Mouse (Mus musculus) cerebellum, adult 2 months (tissue): ENCODE data around the gene Ccdc163. TPM values are rescaled to one million over a fixed set of nuclear protein-coding genes. Genes with fewer than 3 reads are reported as not detected.
"Not testable (repeated sequence)": the region's sequence is repeated elsewhere in the genome, so short reads cannot be mapped to it uniquely, and the experiment has no call there.

ENCODE experiments used
- DNase-seq, 2 experiments: peaks; one replicate each; pipeline ENCODE4 v3.0.0; 2021
- H3K27ac ChIP-seq: fragments of 200-500 bp; 2 replicates; pipeline ENCODE4 v1.5.1; 2012; ENCODE audit warnings: low read length, control low read depth, inconsistent platforms; ENCODE audit not compliant: insufficient read depth
- H3K27me3 ChIP-seq: fragments of 200-500 bp; 2 replicates; pipeline ENCODE4 v1.6.1; 2012; ENCODE audit warnings: inconsistent platforms, mild to moderate bottlenecking, low read length, moderate library complexity; ENCODE audit not compliant: control insufficient read depth, insufficient read depth
- H3K4me1 ChIP-seq: fragments of 200-500 bp; 2 replicates; pipeline ENCODE4 v1.6.1; 2011; ENCODE audit warnings: low read length; ENCODE audit not compliant: control insufficient read depth, insufficient read depth
- H3K4me3 ChIP-seq: fragments of 200-500 bp; replicated peaks from 2 replicates; pipeline ENCODE3; 2011; ENCODE audit warnings: mild to moderate bottlenecking, low read depth, low read length, control low read depth; ENCODE audit not compliant: insufficient read depth
- CTCF ChIP-seq: fragments of 200-500 bp; IDR thresholded peaks from 2 replicates; pipeline ENCODE4 v1.5.1; 2011; ENCODE audit warnings: low read depth, mild to moderate bottlenecking, control low read depth, low read length, moderate library complexity, borderline replicate concordance; ENCODE audit not compliant: insufficient read depth
- POLR2A ChIP-seq: fragments of 200-500 bp; IDR thresholded peaks from 2 replicates; pipeline ENCODE4 v1.6.1; 2011; ENCODE audit warnings: low read length, control low read depth, borderline replicate concordance; ENCODE audit not compliant: insufficient read depth
- WGBS: fragments of 180-500 bp; shearing (Covaris S2); methylation state at CpG from one replicate; pipeline ENCODE4 v1.1.7; 2018; 5-methylcytosine and 5-hydroxymethylcytosine counted together
- polyA plus RNA-seq: library from polyadenylated mRNA; depleted of rRNA; stranded (reverse); fragments of >200 nt; gene quantifications from 2 replicates; pipeline ENCODE4 v1.2.3, GENCODE M21; 2012; rRNA removed

The Ccdc163 gene
- polyA plus RNA-seq: 29.5 and 34.9 TPM in 2 replicates

GRCm38 (mm10) chr4:116708201-116708764 is at the start of gene Ccdc163, which contains the start of gene Mmachc:
TSS of gene Ccdc163 (plus strand) at chr4:116708509.
TSS of gene Mmachc (minus strand) at chr4:116708406.
- Histone ChIP-seq H3K4me3 (peak within 1 kb of the TSS; percentile 95), H3K27ac (peak within 1 kb of the TSS; percentile 89), H3K27me3 (no peaks in the 10 kb centered on the region), H3K4me1 (0 out of 2 replicates have a peak, but pooled peaks cover 4% of the 10 kb centered on the region)
- peak; percentile 91 to 98 for DNase-seq
- no peak for TF ChIP-seq CTCF
- peak; percentile 81 for TF ChIP-seq POLR2A
- WGBS: under 1% methylated on average over 29 of the region's 29 CpGs

- WGBS: 19% methylated on average over 2 of the region's 2 CpGs
- Histone ChIP-seq H3K4me3 (no peak overlapping the region), H3K27ac (no peak overlapping the region), H3K27me3 (no peaks in the 10 kb centered on the region), H3K4me1 (no peaks in the 10 kb centered on the region)
- DNase-seq: no peak
- TF ChIP-seq POLR2A (no peak), CTCF (no peak)
Measured at GRCm38 (mm10) chr4:116659474-116659873, 48.8 kb upstream of the Ccdc163 start.

GRCm38 (mm10) chr4:116659916-116660315 is 48.4 kb upstream of the Ccdc163 start:
- not testable (repeated sequence) for H3K27me3 ChIP-seq, H3K4me1 ChIP-seq, DNase-seq, H3K27ac ChIP-seq, H3K4me3 ChIP-seq
- 82% methylated on average over 6 of the region's 6 CpGs for WGBS

- no peak for TF ChIP-seq CTCF
- no peak for TF ChIP-seq POLR2A
- DNase-seq: no peak
- no peak overlapping the region for H3K27ac ChIP-seq
- no peak overlapping the region for H3K4me3 ChIP-seq
- 61% methylated on average over 6 of the region's 6 CpGs for WGBS
- no peaks in the 10 kb centered on the region for H3K27me3 ChIP-seq
- no peaks in the 10 kb centered on the region for H3K4me1 ChIP-seq
Measured at GRCm38 (mm10) chr4:116660829-116661228, 47.5 kb upstream of the Ccdc163 start.

GRCm38 (mm10) chr4:116661998-116662397 is 46.3 kb upstream of the Ccdc163 start:
- WGBS: 89% methylated on average over 1 of the region's 1 CpGs
- H3K4me3 ChIP-seq: no peak overlapping the region
- no peak for DNase-seq
- no peak for TF ChIP-seq CTCF
- TF ChIP-seq POLR2A: no peak
- no peaks in the 10 kb centered on the region for H3K27me3 ChIP-seq
- no peaks in the 10 kb centered on the region for H3K4me1 ChIP-seq
- H3K27ac ChIP-seq: no peak overlapping the region

- Histone ChIP-seq H3K27ac (no peak overlapping the region), H3K27me3 (no peaks in the 10 kb centered on the region), H3K4me1 (no peaks in the 10 kb centered on the region), H3K4me3 (no peak overlapping the region)
- DNase-seq: no peak
- TF ChIP-seq POLR2A (no peak), CTCF (no peak)
- WGBS: 50% methylated on average over 4 of the region's 4 CpGs
Measured at GRCm38 (mm10) chr4:116666625-116667024, 41.7 kb upstream of the Ccdc163 start.

DNA sequence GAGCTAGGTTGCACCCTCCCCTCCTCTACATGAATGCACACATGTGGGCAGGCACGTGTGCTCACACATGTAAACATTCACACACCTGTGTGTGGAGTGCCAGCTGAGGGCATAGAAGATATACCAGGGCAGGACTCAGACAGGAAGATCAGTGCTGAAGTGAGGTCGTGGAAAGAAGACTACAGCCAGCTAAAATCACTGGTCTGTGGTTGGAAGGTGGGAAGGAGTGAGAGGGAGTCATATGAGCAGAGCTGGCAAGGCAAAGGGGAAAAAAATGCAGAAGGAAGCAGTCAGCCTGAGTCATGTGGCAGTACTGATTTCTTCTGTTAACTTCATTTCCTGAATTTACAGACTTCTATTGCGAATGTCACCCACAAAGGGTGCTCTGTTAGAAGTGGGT is 40.2 kb upstream of the Ccdc163 start:
- no peak for DNase-seq
- H3K4me1 ChIP-seq: no peaks in the 10 kb centered on the region
- no peak overlapping the region for H3K27ac ChIP-seq
- no peak overlapping the region for H3K4me3 ChIP-seq
- no peaks in the 10 kb centered on the region for H3K27me3 ChIP-seq
- TF ChIP-seq POLR2A (no peak), CTCF (no peak)
- WGBS: 74% methylated on average over 3 of the region's 3 CpGs

- TF ChIP-seq POLR2A (no peak), CTCF (no peak)
- Histone ChIP-seq H3K4me3 (no peak overlapping the region), H3K27me3 (no peaks in the 10 kb centered on the region), H3K27ac (no peak overlapping the region), H3K4me1 (no peaks in the 10 kb centered on the region)
- 74% methylated on average over 2 of the region's 2 CpGs for WGBS
- no peak for DNase-seq
Measured at GRCm38 (mm10) chr4:116669291-116669690, 39.0 kb upstream of the Ccdc163 start.
